Mouse (Mus musculus): ENCODE data around the gene 1700109H08Rik.

GRCm38 (mm10) chr5:3607114-3607513, 35.7 kb downstream of the 1700109H08Rik start:
- no peak for TF ChIP-seq CTCF (IDR thresholded peaks at IDR 0.05; ENCODE audit: low read depth)
- no peak for TF ChIP-seq EP300 (IDR thresholded peaks at IDR 0.05; ENCODE audit: low read depth)
